Mouse (Mus musculus) liver, embryonic 14.5 days (tissue): ENCODE results near the gene Dcpp3.

Source experiments
- CTCF ChIP-seq: IDR thresholded peaks from 2 replicates; pipeline ENCODE4 v1.5.1; 2016; ENCODE audit warnings: antibody characterized with exemption, low read depth, control low read depth
- EP300 ChIP-seq: IDR thresholded peaks from 2 replicates; pipeline ENCODE4 v1.6.1; 2016; ENCODE audit warnings: antibody characterized with exemption, low read depth

GRCm38 (mm10) chr17:23966658-23967401 lies 49.6 kb downstream of the Dcpp3 start:
- TF ChIP-seq CTCF (no peak), EP300 (no peak)
